Mouse (Mus musculus): ENCODE data around the gene Fntb. TPM values are rescaled to one million over a fixed set of nuclear protein-coding genes. Genes with fewer than 3 reads are reported as not detected.

Fntb gene
- total and polyA plus RNA-seq, 2 experiments from 2014 or later: 33.2 to 36.2 TPM

GRCm38 (mm10) chr12:76795350-76795749 is 30.0 kb downstream of the Fntb start, which contains the start of gene Gpx2:
Gpx2 (minus strand) TSS chr12:76795554.
- WGBS: 78% methylated on average over 5 of the region's 5 CpGs
- no peak within 1 kb of the TSS for H3K4me3 ChIP-seq (ENCODE audit: low read length)
- DNase-seq (ENCODE audit: low spot score) (no peak), ATAC-seq (no peak)
- H3K36me3 ChIP-seq (ENCODE audit: insufficient read depth, low read length): peaks cover 9% of the 10 kb centered on the region
- no peak within 1 kb of the TSS for H3K27ac ChIP-seq
- H3K9me3 ChIP-seq (ENCODE audit: low read length): no peaks in the 10 kb centered on the region
- H3K4me2 ChIP-seq (ENCODE audit: low read depth, low read length): no peak within 1 kb of the TSS
- TF ChIP-seq CTCF (IDR thresholded peaks at IDR 0.05; ENCODE audit: low read depth): no peak
- no peaks in the 10 kb centered on the region for H3K27me3 ChIP-seq (ENCODE audit: insufficient read depth, low read length)
- no peaks in the 10 kb centered on the region for H3K4me1 ChIP-seq (ENCODE audit: insufficient read depth, low read length)
- H3K9ac ChIP-seq (replicated peaks; ENCODE audit: low read length): no peak within 1 kb of the TSS

DNA sequence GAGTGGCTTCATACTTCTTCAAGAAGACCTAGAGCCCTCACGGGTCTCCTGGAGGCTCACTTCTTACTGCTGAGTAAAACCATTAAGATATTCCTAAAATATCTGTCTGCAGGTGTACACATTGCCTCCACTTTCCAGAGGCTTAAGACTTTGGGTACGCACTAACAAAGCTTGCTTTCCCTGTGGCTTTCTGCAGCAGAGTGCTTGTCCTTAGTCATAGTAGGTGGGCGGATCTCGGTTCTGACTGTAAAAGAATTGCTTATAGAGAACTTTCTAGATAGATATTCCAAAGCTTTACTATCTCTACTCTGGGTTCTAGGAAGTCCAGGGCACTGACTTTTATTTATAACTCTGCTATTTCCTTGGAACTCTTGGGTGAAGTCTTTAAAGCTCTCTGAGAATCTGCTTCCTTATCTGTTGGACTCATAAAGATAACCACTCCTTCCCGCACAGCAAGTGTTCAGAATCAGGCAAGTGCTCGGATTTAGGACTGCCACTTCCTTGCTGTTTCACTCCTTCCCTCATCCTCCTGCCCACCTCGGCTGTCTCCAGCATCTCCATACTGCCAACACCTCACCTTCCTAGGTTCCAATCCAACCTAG is 31.6 kb downstream of the Fntb start:
- no peak for ATAC-seq
- WGBS: 90% methylated on average over 7 of the region's 7 CpGs

DNA sequence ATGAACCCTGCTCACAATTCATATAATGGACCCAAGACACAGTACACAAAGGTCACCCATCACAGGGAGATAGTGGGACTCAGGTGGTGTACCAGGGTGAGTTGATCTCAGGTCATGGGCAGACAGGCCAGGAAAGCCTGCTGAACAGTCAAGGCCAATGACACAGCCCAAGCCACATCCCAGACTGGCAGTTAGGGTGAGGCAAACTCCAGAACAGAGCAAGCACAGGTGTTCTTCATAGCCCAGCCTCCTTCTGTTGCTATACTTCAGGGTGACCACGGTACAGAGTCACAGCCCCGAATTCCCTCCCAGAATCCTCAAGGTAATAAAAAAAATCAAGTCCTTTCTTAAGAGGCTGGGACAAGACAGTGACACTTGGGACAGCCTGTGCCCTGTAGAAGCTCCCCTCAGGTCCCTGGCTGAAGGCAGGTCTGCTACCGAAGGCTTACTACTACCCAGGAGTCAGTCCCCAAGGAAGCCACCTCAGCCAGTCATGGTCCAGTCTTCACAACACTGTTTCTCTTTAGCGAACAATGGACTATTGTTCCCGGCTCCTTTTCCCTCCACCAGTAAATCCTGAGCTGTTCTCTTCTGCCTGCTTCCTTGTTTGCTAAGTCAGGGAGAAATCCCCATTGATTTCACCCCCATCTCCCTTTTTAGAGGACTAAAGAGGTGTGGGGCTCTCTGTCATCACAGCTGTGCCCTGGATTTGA is 32.8 kb downstream of the Fntb start:
- Histone ChIP-seq H3K4me1 (ENCODE audit: insufficient read depth, low read length) (no peaks in the 10 kb centered on the region), H3K27me3 (ENCODE audit: insufficient read depth, low read length) (no peaks in the 10 kb centered on the region), H3K36me3 (ENCODE audit: insufficient read depth, low read length) (peaks cover 9% of the 10 kb centered on the region), H3K9me3 (ENCODE audit: low read length) (no peaks in the 10 kb centered on the region), H3K9ac (replicated peaks; ENCODE audit: low read length) (no peak overlapping the region), H3K27ac (no peak overlapping the region), H3K4me3 (ENCODE audit: low read length) (no peak overlapping the region), H3K4me2 (ENCODE audit: low read depth, low read length) (no peak overlapping the region)
- WGBS: 59% methylated on average over 5 of the region's 5 CpGs
- ATAC-seq (no peak), DNase-seq (ENCODE audit: low spot score) (no peak)
- no peak for TF ChIP-seq CTCF (IDR thresholded peaks at IDR 0.05; ENCODE audit: low read depth)

More for the DNA sequence above, 31.6 kb downstream of the Fntb start:
- Histone ChIP-seq H3K9ac (replicated peaks; ENCODE audit: low read length) (no peak overlapping the region), H3K4me3 (ENCODE audit: low read length) (no peak overlapping the region), H3K9me3 (ENCODE audit: low read length) (no peaks in the 10 kb centered on the region), H3K27ac (no peak overlapping the region), H3K36me3 (ENCODE audit: insufficient read depth, low read length) (peaks cover 9% of the 10 kb centered on the region), H3K4me1 (ENCODE audit: insufficient read depth, low read length) (no peaks in the 10 kb centered on the region), H3K27me3 (ENCODE audit: insufficient read depth, low read length) (no peaks in the 10 kb centered on the region), H3K4me2 (ENCODE audit: low read depth, low read length) (no peak overlapping the region)
- no peak for DNase-seq (ENCODE audit: low spot score)
- TF ChIP-seq CTCF (IDR thresholded peaks at IDR 0.05; ENCODE audit: low read depth): no peak

DNA sequence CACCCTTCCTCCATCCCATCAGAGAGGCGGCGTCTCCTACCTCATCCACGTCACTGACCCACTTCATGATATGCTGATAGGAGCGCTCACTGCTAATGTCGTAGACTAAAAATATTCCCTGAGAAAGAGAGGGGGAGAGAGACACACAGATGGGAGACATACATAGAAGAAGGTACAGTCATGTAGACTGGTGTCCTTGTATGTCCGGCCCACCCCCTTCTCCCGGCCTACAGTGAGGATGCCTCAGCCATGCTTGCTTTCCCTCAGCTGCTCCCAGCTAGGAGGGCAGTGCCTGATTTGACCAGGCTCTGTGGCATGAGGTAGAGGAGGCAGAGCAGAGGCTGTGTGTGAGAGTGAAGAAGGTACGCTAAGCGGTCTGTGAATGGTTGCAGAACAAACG is 37.6 kb downstream of the Fntb start:
- 90% methylated on average over 10 of the region's 10 CpGs for WGBS
- Histone ChIP-seq H3K27ac (no peak overlapping the region), H3K4me1 (ENCODE audit: insufficient read depth, low read length) (no peaks in the 10 kb centered on the region), H3K4me2 (ENCODE audit: low read depth, low read length) (no peak overlapping the region), H3K27me3 (ENCODE audit: insufficient read depth, low read length) (no peaks in the 10 kb centered on the region), H3K4me3 (ENCODE audit: low read length) (no peak overlapping the region), H3K36me3 (ENCODE audit: insufficient read depth, low read length) (peaks cover 9% of the 10 kb centered on the region), H3K9me3 (ENCODE audit: low read length) (no peaks in the 10 kb centered on the region), H3K9ac (replicated peaks; ENCODE audit: low read length) (no peak overlapping the region)
- no peak for TF ChIP-seq CTCF (IDR thresholded peaks at IDR 0.05; ENCODE audit: low read depth)
- no peak for DNase-seq (ENCODE audit: low spot score)
- ATAC-seq: no peak

- peak; percentile 67 for ATAC-seq
- TF ChIP-seq CTCF (IDR thresholded peaks at IDR 0.05; ENCODE audit: low read depth): peak; percentile 84
- no peak overlapping the region for H3K4me2 ChIP-seq (ENCODE audit: low read depth, low read length)
Observed at GRCm38 (mm10) chr12:76803700-76804252, 38.4 kb downstream of the Fntb start.

GRCm38 (mm10) chr12:76805056-76805811 is 39.8 kb downstream of the Fntb start:
- WGBS: 76% methylated on average over 10 of the region's 10 CpGs
- Histone ChIP-seq H3K27me3 (ENCODE audit: insufficient read depth, low read length) (no peaks in the 10 kb centered on the region), H3K9ac (replicated peaks; ENCODE audit: low read length) (no peak overlapping the region)

More at GRCm38 (mm10) chr12:76803700-76804252, 38.4 kb downstream of the Fntb start:
- H3K4me1 ChIP-seq (ENCODE audit: insufficient read depth, low read length): no peaks in the 10 kb centered on the region
- 53% methylated on average over 7 of the region's 7 CpGs for WGBS
- no peak overlapping the region for H3K9ac ChIP-seq (replicated peaks; ENCODE audit: low read length)
- H3K4me3 ChIP-seq (ENCODE audit: low read length): no peak overlapping the region
- H3K27me3 ChIP-seq (ENCODE audit: insufficient read depth, low read length): no peaks in the 10 kb centered on the region
- H3K9me3 ChIP-seq (ENCODE audit: low read length): no peaks in the 10 kb centered on the region
- H3K36me3 ChIP-seq (ENCODE audit: insufficient read depth, low read length): peaks cover 9% of the 10 kb centered on the region
- peak; percentile 69 for DNase-seq (ENCODE audit: low spot score)
- H3K27ac ChIP-seq: no peak overlapping the region

More at GRCm38 (mm10) chr12:76805056-76805811, 39.8 kb downstream of the Fntb start:
- peak; percentile 53 for DNase-seq (ENCODE audit: low spot score)
- Histone ChIP-seq H3K4me2 (ENCODE audit: low read depth, low read length) (no peak overlapping the region), H3K4me3 (ENCODE audit: low read length) (no peak overlapping the region), H3K36me3 (ENCODE audit: insufficient read depth, low read length) (no peaks in the 10 kb centered on the region; the same call in 1 of the 2 replicates), H3K4me1 (ENCODE audit: insufficient read depth, low read length) (no peaks in the 10 kb centered on the region), H3K27ac (no peak overlapping the region; the same call in 1 of the 2 replicates), H3K9me3 (ENCODE audit: low read length) (no peaks in the 10 kb centered on the region)
- TF ChIP-seq CTCF (IDR thresholded peaks at IDR 0.05; ENCODE audit: low read depth): no peak
- no peak for ATAC-seq
